ENCODE assay signal across 20 mouse cellular contexts in the genomic region with DNA sequence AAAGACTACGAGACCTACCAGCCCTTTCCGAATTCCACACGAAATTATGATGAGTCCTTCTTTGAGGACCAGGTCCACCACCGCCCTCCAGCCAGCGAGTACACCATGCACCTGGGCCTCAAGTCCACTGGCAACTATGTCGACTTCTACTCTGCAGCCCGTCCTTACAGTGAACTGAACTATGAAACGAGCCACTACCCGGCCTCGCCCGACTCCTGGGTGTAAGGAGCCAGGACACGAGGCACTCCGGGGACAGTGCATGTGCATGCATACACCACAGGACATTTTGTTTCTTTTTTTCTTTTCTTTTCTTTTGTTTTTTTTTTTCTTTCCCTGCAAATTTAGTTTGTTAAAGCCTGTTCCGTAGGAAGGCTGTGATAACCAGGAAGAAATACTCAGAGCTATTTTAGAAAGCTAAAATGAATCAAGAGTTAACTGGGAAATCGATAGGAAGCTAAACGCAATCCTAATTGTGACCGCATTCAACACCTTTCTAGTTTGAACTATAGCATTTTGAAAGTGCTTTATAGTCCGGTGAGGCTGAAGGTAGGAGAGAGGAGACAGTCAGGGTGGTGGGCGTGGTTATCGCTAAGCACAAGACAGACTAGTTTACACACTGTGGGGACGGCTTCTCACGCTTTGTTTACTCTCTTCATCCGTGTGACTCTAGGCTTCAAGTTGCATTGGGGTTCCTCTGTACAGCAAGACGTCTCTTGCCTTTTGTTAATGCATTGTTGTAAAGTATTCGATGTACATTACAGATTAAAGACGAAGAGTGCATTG.
DNase-seq lines count a peak whose midpoint lies in the region; ATAC-seq and TF ChIP-seq lines count a peak whose summit lies in the region.
"Had no signal": no experiment of that assay in that cellular context is flagged by ENCODE, and none has a peak within 500 bp of the region (broad histone marks: within the 10 kb centered on the region; RNA-seq: fewer than 3 reads in every experiment).

No protein-coding gene starts in this region.

- no peaks in the 10 kb centered on the region for H3K36me3 ChIP-seq in embryonic facial prominence, embryonic 14.5 days (ENCODE audit: control insufficient read depth, insufficient read depth, low read length)
- no peaks in the 10 kb centered on the region for H3K36me3 ChIP-seq in embryonic facial prominence, embryonic 10.5 days (replicated peaks)
- H3K36me3 ChIP-seq in testis, adult 2 months (ENCODE audit: control insufficient read depth, insufficient read depth, low read length): no peaks in the 10 kb centered on the region
- H3K36me3 ChIP-seq in intestine, embryonic 16.5 days (ENCODE audit: control insufficient read depth, insufficient read depth, low read length): no peaks in the 10 kb centered on the region
- peaks cover 10% of the 10 kb centered on the region for H3K36me3 ChIP-seq in forebrain, embryonic 13.5 days (ENCODE audit: poor library complexity, severe bottlenecking)
- H3K36me3 ChIP-seq: embryonic facial prominence, embryonic 15.5 days; heart, embryonic 10.5 days had no signal

- TF ChIP-seq POLR2A in testis, adult 2 months (IDR thresholded peaks at IDR 0.05; ENCODE audit: control insufficient read depth, low read depth, low read length): no peak

- no peaks in the 10 kb centered on the region for H3K4me1 ChIP-seq in embryonic facial prominence, embryonic 14.5 days (ENCODE audit: control insufficient read depth, insufficient read depth, low read length)
- no peaks in the 10 kb centered on the region for H3K4me1 ChIP-seq in embryonic facial prominence, embryonic 10.5 days
- H3K4me1 ChIP-seq in testis, adult 2 months (ENCODE audit: control insufficient read depth, insufficient read depth, low read length): no peaks in the 10 kb centered on the region; the same call in 1 of the 2 replicates
- H3K4me1 ChIP-seq in intestine, embryonic 16.5 days (ENCODE audit: control insufficient read depth, insufficient read depth, low read length): no peaks in the 10 kb centered on the region
- H3K4me1 ChIP-seq in forebrain, embryonic 13.5 days: no peaks in the 10 kb centered on the region
- H3K4me1 ChIP-seq: embryonic facial prominence, embryonic 15.5 days; forebrain, embryonic 15.5 days; heart, embryonic 10.5 days; hindbrain, embryonic 12.5 days; hindbrain, embryonic 15.5 days had no signal

- H3K4me2 ChIP-seq in embryonic facial prominence, embryonic 14.5 days (ENCODE audit: low read depth, low read length): no peak overlapping the region
- no peak overlapping the region for H3K4me2 ChIP-seq in intestine, embryonic 16.5 days (ENCODE audit: low read depth, low read length)
- no peak overlapping the region for H3K4me2 ChIP-seq in forebrain, embryonic 13.5 days
- H3K4me2 ChIP-seq: embryonic facial prominence, embryonic 15.5 days; forebrain, embryonic 15.5 days; hindbrain, embryonic 12.5 days; hindbrain, embryonic 15.5 days had no signal

- no peak overlapping the region for H3K4me3 ChIP-seq in embryonic facial prominence, embryonic 14.5 days (ENCODE audit: low read depth, low read length)
- H3K4me3 ChIP-seq in embryonic facial prominence, embryonic 10.5 days: no peak overlapping the region
- peak overlapping the region; percentile 33 for H3K4me3 ChIP-seq in testis, adult 2 months (ENCODE audit: control insufficient read depth, low read depth, low read length)
- no peak overlapping the region for H3K4me3 ChIP-seq in intestine, embryonic 16.5 days (ENCODE audit: low read length)
- no peak overlapping the region for H3K4me3 ChIP-seq in forebrain, embryonic 13.5 days
- H3K4me3 ChIP-seq: embryonic facial prominence, embryonic 15.5 days; forebrain, embryonic 15.5 days; heart, adult 2 months; heart, embryonic 10.5 days; hindbrain, embryonic 12.5 days; hindbrain, embryonic 15.5 days had no signal

- H3K27me3 ChIP-seq in embryonic facial prominence, embryonic 14.5 days (replicated peaks; ENCODE audit: control insufficient read depth, insufficient read depth, low read length): no peaks in the 10 kb centered on the region
- H3K27me3 ChIP-seq in embryonic facial prominence, embryonic 10.5 days (replicated peaks; ENCODE audit: low read depth, poor library complexity, severe bottlenecking): no peaks in the 10 kb centered on the region
- no peaks in the 10 kb centered on the region for H3K27me3 ChIP-seq in testis, adult 2 months (ENCODE audit: control insufficient read depth, insufficient read depth, low read length)
- H3K27me3 ChIP-seq in intestine, embryonic 16.5 days (replicated peaks; ENCODE audit: control insufficient read depth, insufficient read depth, low read length): no peaks in the 10 kb centered on the region
- H3K27me3 ChIP-seq in forebrain, embryonic 13.5 days: no peaks in the 10 kb centered on the region
- H3K27me3 ChIP-seq: embryonic facial prominence, embryonic 15.5 days; forebrain, embryonic 15.5 days; hindbrain, embryonic 12.5 days; hindbrain, embryonic 15.5 days had no signal

- H3K9me3 ChIP-seq in embryonic facial prominence, embryonic 14.5 days (ENCODE audit: control insufficient read depth, low read length): no peaks in the 10 kb centered on the region
- no peaks in the 10 kb centered on the region for H3K9me3 ChIP-seq in embryonic facial prominence, embryonic 10.5 days
- no peaks in the 10 kb centered on the region for H3K9me3 ChIP-seq in intestine, embryonic 16.5 days (ENCODE audit: control insufficient read depth, low read length)
- no peaks in the 10 kb centered on the region for H3K9me3 ChIP-seq in forebrain, embryonic 13.5 days (replicated peaks)
- H3K9me3 ChIP-seq: embryonic facial prominence, embryonic 15.5 days; forebrain, embryonic 15.5 days; heart, embryonic 10.5 days; hindbrain, embryonic 12.5 days; hindbrain, embryonic 15.5 days had no signal

- DNase-seq in embryonic facial prominence, embryonic 14.5 days (ENCODE audit: low spot score): no peak
- no peak for DNase-seq in embryonic facial prominence, embryonic 10.5 days (ENCODE audit: low spot score)
- no peak for DNase-seq in testis, postnatal 14 days (ENCODE audit: low spot score)
- DNase-seq in spleen, adult 18-20 months: no peak
- DNase-seq: adrenal gland, postnatal 10 days; adrenal gland, postnatal 36 days; cerebellum, adult 18-20 months; cerebellum, adult 9-10 months; cerebellum, postnatal 36 days; embryo, embryonic 11 days; gastrocnemius, postnatal 25 days; heart, adult 2 months had no signal

- no peak overlapping the region for H3K27ac ChIP-seq in embryonic facial prominence, embryonic 14.5 days (replicated peaks; ENCODE audit: low read depth, low read length)
- H3K27ac ChIP-seq in embryonic facial prominence, embryonic 10.5 days (replicated peaks): no peak overlapping the region
- H3K27ac ChIP-seq in testis, adult 2 months (ENCODE audit: control insufficient read depth, insufficient read depth, low read depth, low read length): no peak overlapping the region
- no peak overlapping the region for H3K27ac ChIP-seq in intestine, embryonic 16.5 days (ENCODE audit: low read length)
- no peak overlapping the region for H3K27ac ChIP-seq in forebrain, embryonic 13.5 days
- H3K27ac ChIP-seq: embryonic facial prominence, embryonic 15.5 days; forebrain, embryonic 15.5 days; heart, adult 2 months; heart, embryonic 10.5 days; hindbrain, embryonic 12.5 days; hindbrain, embryonic 15.5 days had no signal

- H3K9ac ChIP-seq in embryonic facial prominence, embryonic 14.5 days (ENCODE audit: low read depth, low read length): no peak overlapping the region
- no peak overlapping the region for H3K9ac ChIP-seq in intestine, embryonic 16.5 days (ENCODE audit: low read depth, low read length)
- H3K9ac ChIP-seq in forebrain, embryonic 13.5 days: no peak overlapping the region
- H3K9ac ChIP-seq: embryonic facial prominence, embryonic 15.5 days; forebrain, embryonic 15.5 days; hindbrain, embryonic 12.5 days; hindbrain, embryonic 15.5 days had no signal

- TF ChIP-seq CTCF in testis, adult 2 months (IDR thresholded peaks at IDR 0.05; ENCODE audit: control insufficient read depth, insufficient read depth, insufficient replicate concordance, low read depth, low read length): no peak

- WGBS in embryonic facial prominence, embryonic 14.5 days: 81% methylated on average over 26 of the region's 26 CpGs
- 91% methylated on average over 26 of the region's 26 CpGs for WGBS in embryonic facial prominence, embryonic 10.5 days
- WGBS in intestine, embryonic 16.5 days: 70% methylated on average over 26 of the region's 26 CpGs
- WGBS in forebrain, embryonic 13.5 days: 90% methylated on average over 26 of the region's 26 CpGs

- ATAC-seq in embryonic facial prominence, embryonic 14.5 days (ENCODE audit: low read depth): peak; percentile 68; the same call in 1 of the 2 replicates
- ATAC-seq in intestine, embryonic 16.5 days: peak; percentile 75
- no peak for ATAC-seq in forebrain, embryonic 13.5 days
- ATAC-seq: forebrain, embryonic 15.5 days had no signal
